Mouse (Mus musculus): ENCODE results near the gene Egflam. TPM values are rescaled to one million over a fixed set of nuclear protein-coding genes. Genes with fewer than 3 reads are reported as not detected.

Gene Egflam
- total RNA-seq, 1 experiment = 0.54 TPM

GRCm38 (mm10) chr15:7383349-7383748, 14.8 kb downstream of the Egflam start:
- Histone ChIP-seq H3K9me3 (ENCODE audit: control insufficient read depth, insufficient read depth, low read depth, low read length) (no peaks in the 10 kb centered on the region), H3K9ac (ENCODE audit: insufficient read depth, low read depth, low read length, poor library complexity, severe bottlenecking) (no peak overlapping the region), H3K4me3 (ENCODE audit: insufficient read depth in 1 of 2, low read depth in 1 of 2, low read length in 2 of 2, poor library complexity in 1 of 2, severe bottlenecking in 1 of 2) (no peak overlapping the region), H3K4me1 (ENCODE audit: control insufficient read depth in 2 of 2, insufficient read depth in 2 of 2, low read length in 2 of 2, poor library complexity in 1 of 2) (no peaks in the 10 kb centered on the region), H3K36me3 (ENCODE audit: control insufficient read depth, insufficient read depth, low read length, poor library complexity, severe bottlenecking) (no peaks in the 10 kb centered on the region), H3K27ac (ENCODE audit: insufficient read depth, low read depth, low read length, poor library complexity, severe bottlenecking) (no peak overlapping the region)
- in situ Hi-C loops (cut with MboI; ENCODE audit: low sequenced_read_pairs in 2 of 2, unreplicated experiment in 2 of 2) = no loop called here
- no peak for DNase-seq (ENCODE audit: low read depth, low spot score)
- TF ChIP-seq ZNF384 (IDR thresholded peaks at IDR 0.05; ENCODE audit: low read depth, low read length) (no peak), MAFK (IDR thresholded peaks at IDR 0.05; ENCODE audit: insufficient read depth, low read depth, low read length) (no peak), CHD2 (IDR thresholded peaks at IDR 0.05; ENCODE audit: low read depth, low read length) (no peak)

DNA sequence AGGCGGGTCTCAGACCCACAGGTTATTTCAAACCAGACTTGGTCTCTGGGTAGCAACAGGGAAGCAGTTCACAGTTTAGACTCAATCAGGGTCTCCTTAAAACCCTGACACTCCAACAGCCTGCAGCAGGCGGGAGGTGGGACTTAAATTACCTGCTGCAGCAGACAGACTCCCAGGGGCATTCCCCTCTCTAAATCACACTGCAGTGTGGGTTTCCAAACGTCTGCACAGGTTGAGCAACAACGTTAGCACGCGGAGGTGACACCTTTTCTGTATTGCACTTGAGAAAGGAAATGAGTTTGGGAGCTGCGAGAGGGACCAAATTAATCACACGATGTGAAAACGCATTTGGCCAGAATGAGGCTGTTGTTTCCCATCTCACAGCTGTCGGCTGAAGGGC, 15.7 kb downstream of the Egflam start:
- Histone ChIP-seq H3K4me1 (ENCODE audit: control insufficient read depth in 2 of 2, insufficient read depth in 2 of 2, low read length in 2 of 2, poor library complexity in 1 of 2) (no peaks in the 10 kb centered on the region), H3K9me3 (ENCODE audit: control insufficient read depth, insufficient read depth, low read depth, low read length) (no peaks in the 10 kb centered on the region), H3K4me3 (ENCODE audit: insufficient read depth in 1 of 2, low read depth in 1 of 2, low read length in 2 of 2, poor library complexity in 1 of 2, severe bottlenecking in 1 of 2) (no peak overlapping the region), H3K9ac (ENCODE audit: insufficient read depth, low read depth, low read length, poor library complexity, severe bottlenecking) (no peak overlapping the region), H3K27ac (ENCODE audit: insufficient read depth, low read depth, low read length, poor library complexity, severe bottlenecking) (no peak overlapping the region), H3K36me3 (ENCODE audit: control insufficient read depth, insufficient read depth, low read length, poor library complexity, severe bottlenecking) (no peaks in the 10 kb centered on the region)
- TF ChIP-seq CHD2 (IDR thresholded peaks at IDR 0.05; ENCODE audit: low read depth, low read length) (no peak), ZC3H11A (IDR thresholded peaks at IDR 0.05; ENCODE audit: borderline replicate concordance, low read depth, low read length) (no peak), ZNF384 (IDR thresholded peaks at IDR 0.05; ENCODE audit: low read depth, low read length) (no peak), MAFK (IDR thresholded peaks at IDR 0.05; ENCODE audit: insufficient read depth, low read depth, low read length) (no peak), HCFC1 (IDR thresholded peaks at IDR 0.05; ENCODE audit: borderline replicate concordance, insufficient read depth, low read length) (no peak)
- in situ Hi-C loops (cut with MboI; ENCODE audit: low sequenced_read_pairs in 2 of 2, unreplicated experiment in 2 of 2) = no loop called here
- DNase-seq (ENCODE audit: low read depth, low spot score) = no peak

- no peaks in the 10 kb centered on the region for H3K9me3 ChIP-seq (ENCODE audit: control insufficient read depth, insufficient read depth, low read depth, low read length)
- H3K27ac ChIP-seq (ENCODE audit: insufficient read depth, low read depth, low read length, poor library complexity, severe bottlenecking) = no peak overlapping the region
- no peaks in the 10 kb centered on the region for H3K4me1 ChIP-seq (ENCODE audit: control insufficient read depth in 2 of 2, insufficient read depth in 2 of 2, low read length in 2 of 2, poor library complexity in 1 of 2)
- H3K4me3 ChIP-seq (ENCODE audit: insufficient read depth in 1 of 2, low read depth in 1 of 2, low read length in 2 of 2, poor library complexity in 1 of 2, severe bottlenecking in 1 of 2) = no peak overlapping the region
- in situ Hi-C loops (cut with MboI; ENCODE audit: low sequenced_read_pairs in 2 of 2, unreplicated experiment in 2 of 2) = no loop called here
- no peak for TF ChIP-seq MAFK (IDR thresholded peaks at IDR 0.05; ENCODE audit: insufficient read depth, low read depth, low read length)
- TF ChIP-seq ZNF384 (IDR thresholded peaks at IDR 0.05; ENCODE audit: low read depth, low read length) = no peak
- no peak for TF ChIP-seq ZC3H11A (IDR thresholded peaks at IDR 0.05; ENCODE audit: borderline replicate concordance, low read depth, low read length)
- TF ChIP-seq HCFC1 (IDR thresholded peaks at IDR 0.05; ENCODE audit: borderline replicate concordance, insufficient read depth, low read length) = no peak
- TF ChIP-seq CHD2 (IDR thresholded peaks at IDR 0.05; ENCODE audit: low read depth, low read length) = no peak
- DNase-seq (ENCODE audit: low read depth, low spot score) = no peak
- no peak overlapping the region for H3K9ac ChIP-seq (ENCODE audit: insufficient read depth, low read depth, low read length, poor library complexity, severe bottlenecking)
- H3K36me3 ChIP-seq (ENCODE audit: control insufficient read depth, insufficient read depth, low read length, poor library complexity, severe bottlenecking) = no peaks in the 10 kb centered on the region
Measured at GRCm38 (mm10) chr15:7352635-7353051, 45.6 kb downstream of the Egflam start.

GRCm38 (mm10) chr15:7340703-7341309, 57.4 kb downstream of the Egflam start:
- in situ Hi-C loops (cut with MboI; ENCODE audit: low sequenced_read_pairs in 2 of 2, unreplicated experiment in 2 of 2) = no loop called here
- no peak for TF ChIP-seq MAFK (IDR thresholded peaks at IDR 0.05; ENCODE audit: insufficient read depth, low read depth, low read length)
- TF ChIP-seq HCFC1 (IDR thresholded peaks at IDR 0.05; ENCODE audit: borderline replicate concordance, insufficient read depth, low read length) = no peak
- no peak for TF ChIP-seq CHD2 (IDR thresholded peaks at IDR 0.05; ENCODE audit: low read depth, low read length)
- TF ChIP-seq ZC3H11A (IDR thresholded peaks at IDR 0.05; ENCODE audit: borderline replicate concordance, low read depth, low read length) = no peak
- TF ChIP-seq ZNF384 (IDR thresholded peaks at IDR 0.05; ENCODE audit: low read depth, low read length) = no peak
- Histone ChIP-seq H3K9me3 (ENCODE audit: control insufficient read depth, insufficient read depth, low read depth, low read length) (no peaks in the 10 kb centered on the region), H3K36me3 (ENCODE audit: control insufficient read depth, insufficient read depth, low read length, poor library complexity, severe bottlenecking) (no peaks in the 10 kb centered on the region), H3K27ac (ENCODE audit: insufficient read depth, low read depth, low read length, poor library complexity, severe bottlenecking) (no peak overlapping the region), H3K4me3 (ENCODE audit: insufficient read depth in 1 of 2, low read depth in 1 of 2, low read length in 2 of 2, poor library complexity in 1 of 2, severe bottlenecking in 1 of 2) (no peak overlapping the region), H3K9ac (ENCODE audit: insufficient read depth, low read depth, low read length, poor library complexity, severe bottlenecking) (no peak overlapping the region), H3K4me1 (ENCODE audit: control insufficient read depth in 2 of 2, insufficient read depth in 2 of 2, low read length in 2 of 2, poor library complexity in 1 of 2) (no peaks in the 10 kb centered on the region)
- DNase-seq (ENCODE audit: low read depth, low spot score) = no peak

All from ES-E14 (cell line).